Mouse (Mus musculus): ENCODE measurements around the gene Il6ra. TPM values are rescaled to one million over a fixed set of nuclear protein-coding genes. Genes with fewer than 3 reads are reported as not detected.

Il6ra gene
- polyA plus RNA-seq, 1 experiment from 2014 or later: 1.1 TPM

- H3K4me1 ChIP-seq (replicated peaks): no peaks in the 10 kb centered on the region
- no peaks in the 10 kb centered on the region for H3K9me3 ChIP-seq
- no peak for ATAC-seq (ENCODE audit: low FRiP score)
- no peak overlapping the region for H3K9ac ChIP-seq
- 86% methylated on average over 5 of the region's 5 CpGs for WGBS
- H3K27ac ChIP-seq: no peak overlapping the region
- H3K36me3 ChIP-seq: no peaks in the 10 kb centered on the region
- no peaks in the 10 kb centered on the region for H3K27me3 ChIP-seq
- H3K4me3 ChIP-seq: no peak overlapping the region
- no peak overlapping the region for H3K4me2 ChIP-seq
Measured at GRCm38 (mm10) chr3:89880036-89880851, 32.8 kb downstream of the Il6ra start.

GRCm38 (mm10) chr3:89879326-89879725 lies 33.7 kb downstream of the Il6ra start:
- 75% methylated on average over 3 of the region's 3 CpGs for WGBS
- ATAC-seq (ENCODE audit: low FRiP score): no peak
- no peaks in the 10 kb centered on the region for H3K36me3 ChIP-seq
- no peak overlapping the region for H3K4me2 ChIP-seq
- no peak overlapping the region for H3K9ac ChIP-seq
- H3K9me3 ChIP-seq: no peaks in the 10 kb centered on the region
- no peaks in the 10 kb centered on the region for H3K4me1 ChIP-seq (replicated peaks)
- no peak overlapping the region for H3K4me3 ChIP-seq
- no peak overlapping the region for H3K27ac ChIP-seq
- H3K27me3 ChIP-seq: no peaks in the 10 kb centered on the region

- no peaks in the 10 kb centered on the region for H3K36me3 ChIP-seq
- H3K9me3 ChIP-seq: no peaks in the 10 kb centered on the region
- H3K4me2 ChIP-seq: no peak overlapping the region
- H3K27me3 ChIP-seq: no peaks in the 10 kb centered on the region
- H3K4me3 ChIP-seq: no peak overlapping the region
- no peak overlapping the region for H3K9ac ChIP-seq
- no peak for ATAC-seq (ENCODE audit: low FRiP score)
- H3K27ac ChIP-seq: no peak overlapping the region
- H3K4me1 ChIP-seq (replicated peaks): no peaks in the 10 kb centered on the region
- WGBS: 54% methylated on average over 3 of the region's 3 CpGs
Measured at GRCm38 (mm10) chr3:89878456-89878855, 34.5 kb downstream of the Il6ra start.

GRCm38 (mm10) chr3:89877129-89877528 lies 35.9 kb downstream of the Il6ra start:
- H3K4me3 ChIP-seq: no peak overlapping the region
- H3K36me3 ChIP-seq: no peaks in the 10 kb centered on the region
- H3K27ac ChIP-seq: no peak overlapping the region
- no peak overlapping the region for H3K4me2 ChIP-seq
- no peaks in the 10 kb centered on the region for H3K9me3 ChIP-seq
- no peaks in the 10 kb centered on the region for H3K27me3 ChIP-seq
- no peak overlapping the region for H3K9ac ChIP-seq
- no peaks in the 10 kb centered on the region for H3K4me1 ChIP-seq (replicated peaks)
- ATAC-seq (ENCODE audit: low FRiP score): no peak
- 84% methylated on average over 8 of the region's 8 CpGs for WGBS

- 76% methylated on average over 4 of the region's 4 CpGs for WGBS
- Histone ChIP-seq H3K9me3 (no peaks in the 10 kb centered on the region), H3K36me3 (no peaks in the 10 kb centered on the region), H3K27me3 (no peaks in the 10 kb centered on the region), H3K4me1 (replicated peaks) (no peaks in the 10 kb centered on the region), H3K4me2 (no peak overlapping the region), H3K4me3 (no peak overlapping the region), H3K9ac (no peak overlapping the region), H3K27ac (no peak overlapping the region)
- ATAC-seq (ENCODE audit: low FRiP score): no peak
Measured at GRCm38 (mm10) chr3:89876469-89876868, 36.5 kb downstream of the Il6ra start.

- Histone ChIP-seq H3K9me3 (no peaks in the 10 kb centered on the region), H3K27ac (no peak overlapping the region), H3K9ac (no peak overlapping the region), H3K27me3 (no peaks in the 10 kb centered on the region), H3K36me3 (no peaks in the 10 kb centered on the region), H3K4me1 (replicated peaks) (0 out of 2 replicates have a peak, but pooled peaks cover 2% of the 10 kb centered on the region), H3K4me3 (no peak overlapping the region), H3K4me2 (no peak overlapping the region)
- no peak for ATAC-seq (ENCODE audit: low FRiP score)
- 86% methylated on average over 8 of the region's 8 CpGs for WGBS
Measured at GRCm38 (mm10) chr3:89875781-89876180, 37.2 kb downstream of the Il6ra start.

GRCm38 (mm10) chr3:89875021-89875420 lies 38.0 kb downstream of the Il6ra start:
- Histone ChIP-seq H3K36me3 (no peaks in the 10 kb centered on the region), H3K4me1 (replicated peaks) (0 out of 2 replicates have a peak, but pooled peaks cover 9% of the 10 kb centered on the region), H3K27me3 (no peaks in the 10 kb centered on the region), H3K4me3 (no peak overlapping the region), H3K9ac (no peak overlapping the region), H3K9me3 (no peaks in the 10 kb centered on the region), H3K27ac (no peak overlapping the region), H3K4me2 (no peak overlapping the region)
- WGBS: 85% methylated on average over 9 of the region's 9 CpGs
- no peak for ATAC-seq (ENCODE audit: low FRiP score)

- H3K36me3 ChIP-seq: no peaks in the 10 kb centered on the region
Measured at GRCm38 (mm10) chr3:89874076-89874475, 38.9 kb downstream of the Il6ra start.

GRCm38 (mm10) chr3:89872684-89873083 lies 40.3 kb downstream of the Il6ra start:
- WGBS: 86% methylated on average over 6 of the region's 6 CpGs
- Histone ChIP-seq H3K27me3 (no peaks in the 10 kb centered on the region), H3K9me3 (no peaks in the 10 kb centered on the region), H3K4me3 (no peak overlapping the region), H3K36me3 (no peaks in the 10 kb centered on the region), H3K4me1 (replicated peaks) (peaks cover 18% of the 10 kb centered on the region; the same call in 1 of the 2 replicates), H3K4me2 (no peak overlapping the region), H3K9ac (no peak overlapping the region), H3K27ac (no peak overlapping the region)
- ATAC-seq (ENCODE audit: low FRiP score): no peak

More at GRCm38 (mm10) chr3:89874076-89874475, 38.9 kb downstream of the Il6ra start:
- ATAC-seq (ENCODE audit: low FRiP score): no peak
- Histone ChIP-seq H3K4me1 (replicated peaks) (0 out of 2 replicates have a peak, but pooled peaks cover 9% of the 10 kb centered on the region), H3K27ac (no peak overlapping the region), H3K9me3 (no peaks in the 10 kb centered on the region), H3K4me3 (no peak overlapping the region), H3K4me2 (no peak overlapping the region), H3K27me3 (no peaks in the 10 kb centered on the region), H3K9ac (no peak overlapping the region)
- WGBS: 94% methylated on average over 5 of the region's 5 CpGs

GRCm38 (mm10) chr3:89872209-89872608 lies 40.8 kb downstream of the Il6ra start:
- H3K36me3 ChIP-seq: no peaks in the 10 kb centered on the region
- no peaks in the 10 kb centered on the region for H3K9me3 ChIP-seq
- H3K9ac ChIP-seq: no peak overlapping the region
- no peak for ATAC-seq (ENCODE audit: low FRiP score)
- peaks cover 23% of the 10 kb centered on the region; the same call in 1 of the 2 replicates for H3K4me1 ChIP-seq (replicated peaks)
- H3K4me2 ChIP-seq: no peak overlapping the region
- no peak overlapping the region for H3K4me3 ChIP-seq
- H3K27me3 ChIP-seq: no peaks in the 10 kb centered on the region
- WGBS: 95% methylated on average over 7 of the region's 7 CpGs
- no peak overlapping the region for H3K27ac ChIP-seq

- Histone ChIP-seq H3K27ac (no peak overlapping the region), H3K36me3 (no peaks in the 10 kb centered on the region), H3K4me1 (replicated peaks) (peaks cover 24% of the 10 kb centered on the region; the same call in 1 of the 2 replicates), H3K4me3 (no peak overlapping the region), H3K9ac (no peak overlapping the region), H3K4me2 (no peak overlapping the region), H3K27me3 (no peaks in the 10 kb centered on the region), H3K9me3 (no peaks in the 10 kb centered on the region)
- ATAC-seq (ENCODE audit: low FRiP score): no peak
- 80% methylated on average over 8 of the region's 8 CpGs for WGBS
Measured at GRCm38 (mm10) chr3:89871339-89871914, 41.6 kb downstream of the Il6ra start.

- no peak for ATAC-seq (ENCODE audit: low FRiP score)
- H3K4me1 ChIP-seq (replicated peaks): peaks cover 27% of the 10 kb centered on the region; the same call in 1 of the 2 replicates
- no peak overlapping the region for H3K9ac ChIP-seq
- H3K27me3 ChIP-seq: no peaks in the 10 kb centered on the region
- WGBS: 79% methylated on average over 22 of the region's 22 CpGs
- no peak overlapping the region for H3K4me3 ChIP-seq
- no peaks in the 10 kb centered on the region for H3K9me3 ChIP-seq
- H3K36me3 ChIP-seq: no peaks in the 10 kb centered on the region
- no peak overlapping the region for H3K4me2 ChIP-seq
- no peak overlapping the region for H3K27ac ChIP-seq
Measured at GRCm38 (mm10) chr3:89870472-89871271, 42.3 kb downstream of the Il6ra start.

Measured in hindbrain, embryonic 13.5 days (tissue).